Mouse (Mus musculus): Measurements from ENCODE around the gene Uba52.

The Uba52 gene

DNA sequence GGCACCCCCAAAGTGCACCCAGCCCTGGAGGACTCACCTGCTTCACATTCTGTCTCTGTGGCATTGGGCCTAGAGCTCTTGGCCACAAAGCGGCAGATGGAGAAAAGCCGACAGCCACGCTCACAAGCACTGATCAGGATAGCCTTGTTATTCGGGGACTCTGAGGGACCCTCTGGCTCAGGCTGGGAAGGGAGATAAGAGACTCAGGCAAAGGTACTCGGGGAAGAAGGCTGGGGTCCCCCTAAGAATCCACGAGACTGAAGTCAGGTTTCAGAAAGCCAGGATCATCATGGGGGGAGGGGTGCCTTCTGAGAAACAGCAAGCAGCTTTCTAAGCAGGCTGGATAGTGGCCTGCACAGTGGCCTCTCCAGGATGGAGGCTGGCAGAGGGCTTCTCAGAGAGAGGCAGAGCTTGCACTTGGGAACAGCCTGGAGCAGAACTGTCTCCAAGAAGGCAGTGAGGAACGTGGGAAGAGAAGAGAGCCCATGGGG lies 24.4 kb downstream of the Uba52 start:
- ATAC-seq (ENCODE audit: low TSS enrichment) = peak; percentile 29; the same call in 1 of the 2 replicates

GRCm38 (mm10) chr8:70482943-70483342 lies 27.7 kb downstream of the Uba52 start:
- no peak for ATAC-seq (ENCODE audit: low TSS enrichment)

- peak; percentile 77 for ATAC-seq (ENCODE audit: low TSS enrichment)
These were observed 28.7 kb downstream of the Uba52 start for GRCm38 (mm10) chr8:70481908-70482307.

DNA sequence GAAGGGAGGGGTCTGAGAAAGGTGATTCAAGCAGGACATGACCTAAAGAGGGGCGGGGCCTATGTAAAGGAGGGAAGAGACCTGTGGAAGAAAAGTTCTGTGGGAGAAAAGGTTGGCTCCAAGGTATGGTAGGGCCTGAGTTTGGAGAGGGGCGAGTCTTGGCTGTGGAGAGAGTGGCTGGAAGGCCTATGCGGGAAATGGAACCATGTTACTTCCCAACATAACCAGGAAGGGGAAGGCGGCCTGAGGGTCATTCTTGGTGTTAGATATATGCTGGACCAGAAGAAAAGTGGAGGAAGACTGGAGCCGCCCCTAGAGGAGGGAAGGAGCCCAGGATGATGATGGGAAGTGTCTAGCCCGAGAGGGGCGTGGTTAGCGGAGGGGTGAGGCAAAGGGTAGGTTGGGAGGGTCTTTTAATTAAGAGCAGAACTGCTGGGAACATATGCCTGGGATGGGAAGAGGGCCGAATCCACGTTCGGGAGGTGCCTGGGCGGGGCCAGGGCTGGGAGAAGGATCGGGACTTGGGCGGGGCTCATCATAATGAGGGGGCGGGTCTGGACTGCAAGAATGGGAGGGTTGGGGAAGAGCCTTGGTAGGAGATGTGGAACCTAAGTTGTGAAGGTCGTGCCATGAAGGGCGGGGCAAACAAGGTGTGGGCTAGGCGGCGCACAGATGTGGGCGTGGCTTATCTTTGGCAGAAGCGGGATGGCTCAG lies 33.2 kb downstream of the Uba52 start:
- no peak for ATAC-seq (ENCODE audit: low TSS enrichment)

- peak; percentile 79 for ATAC-seq (ENCODE audit: low TSS enrichment)
These were observed 34.0 kb downstream of the Uba52 start, which contains the start of gene Klhl26 for GRCm38 (mm10) chr8:70476333-70477268. Gene Klhl26, minus strand, starts transcription at chr8:70476968.

- ATAC-seq (ENCODE audit: low TSS enrichment) = no peak
These were observed 38.7 kb downstream of the Uba52 start for GRCm38 (mm10) chr8:70471856-70472255.

GRCm38 (mm10) chr8:70469938-70470337 lies 40.7 kb downstream of the Uba52 start:
- peak; percentile 51; the same call in 1 of the 2 replicates for ATAC-seq (ENCODE audit: low TSS enrichment)

DNA sequence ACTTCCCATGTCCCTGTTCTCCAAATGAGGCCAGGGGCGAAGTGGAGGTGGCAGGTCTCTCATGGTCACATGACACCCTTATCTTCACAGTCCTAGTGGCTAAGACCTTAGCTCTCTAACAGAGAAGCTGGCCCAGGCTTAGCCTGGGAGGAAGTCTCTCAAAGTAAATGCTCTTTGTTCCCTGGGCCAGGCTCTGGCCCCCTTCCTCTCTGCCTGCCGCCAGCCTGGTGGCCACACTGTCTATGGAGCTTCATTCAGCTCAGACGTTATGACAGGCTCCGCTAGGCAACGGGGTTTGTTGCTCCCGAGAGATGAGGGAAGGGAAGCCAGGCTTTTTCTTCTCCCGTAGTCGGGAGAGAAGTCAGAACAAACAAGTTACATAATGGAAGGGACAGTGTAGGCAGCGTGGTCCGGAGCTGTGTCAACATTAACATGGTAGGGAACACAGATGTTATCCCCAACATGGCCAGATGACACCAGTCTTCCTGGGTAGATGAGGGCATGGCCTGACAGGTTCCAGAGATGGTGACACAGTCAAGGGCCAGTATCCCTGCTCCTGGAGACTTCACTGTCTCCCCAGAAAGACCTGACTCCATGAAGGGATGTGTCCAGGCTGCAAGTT lies 41.2 kb downstream of the Uba52 start:
- peak; percentile 62 for ATAC-seq (ENCODE audit: low TSS enrichment)

DNA sequence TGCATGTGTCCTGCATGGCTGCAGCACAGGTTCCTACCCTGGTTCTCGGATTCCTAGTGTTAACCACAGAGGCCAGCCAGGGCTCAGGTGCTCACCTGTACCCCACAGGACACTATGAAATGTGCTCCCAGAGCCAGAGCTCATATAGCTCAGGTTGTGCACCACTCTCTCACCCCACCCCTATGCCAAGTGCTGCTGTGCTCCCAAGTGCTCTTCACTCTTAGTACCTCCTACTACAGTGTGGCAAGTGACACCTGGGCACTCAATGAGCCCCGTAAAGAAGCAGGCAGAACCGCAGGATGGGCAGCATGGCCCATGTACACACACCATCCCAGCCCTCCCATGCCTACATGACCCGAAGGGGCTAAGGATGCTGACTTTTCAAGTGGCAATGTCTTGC lies 41.9 kb downstream of the Uba52 start:
- ATAC-seq (ENCODE audit: low TSS enrichment) = no peak

GRCm38 (mm10) chr8:70467907-70468306 lies 42.7 kb downstream of the Uba52 start:
- no peak for ATAC-seq (ENCODE audit: low TSS enrichment)

- no peak for ATAC-seq (ENCODE audit: low TSS enrichment)
These were observed 43.3 kb downstream of the Uba52 start for GRCm38 (mm10) chr8:70467229-70467725.

GRCm38 (mm10) chr8:70466771-70467170 lies 43.8 kb downstream of the Uba52 start:
- ATAC-seq (ENCODE audit: low TSS enrichment) = no peak

GRCm38 (mm10) chr8:70466305-70466704 lies 44.3 kb downstream of the Uba52 start:
- no peak for ATAC-seq (ENCODE audit: low TSS enrichment)

DNA sequence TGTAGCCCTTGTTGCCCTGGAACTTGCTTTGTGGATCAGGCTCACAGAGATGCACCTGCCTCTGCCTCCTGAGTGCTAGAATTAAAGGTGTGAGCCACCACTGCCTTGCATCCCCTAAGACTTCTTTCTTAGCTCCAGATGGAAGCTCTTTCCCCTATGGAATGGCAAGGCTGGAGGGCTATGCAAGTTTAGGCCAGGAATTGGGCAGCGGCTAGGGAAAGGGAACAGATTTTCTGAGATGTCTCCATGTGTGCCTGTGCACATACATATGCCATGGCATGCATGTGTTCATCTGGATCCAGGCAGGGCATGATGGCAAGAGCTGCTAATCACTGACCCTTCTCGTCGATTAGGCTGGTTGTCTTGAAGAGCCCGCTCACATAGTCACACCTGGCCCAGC lies 44.9 kb downstream of the Uba52 start:
- no peak for ATAC-seq (ENCODE audit: low TSS enrichment)

GRCm38 (mm10) chr8:70464162-70464561 lies 46.4 kb downstream of the Uba52 start:
- no peak for ATAC-seq (ENCODE audit: low TSS enrichment)

- peak; percentile 83 for ATAC-seq (ENCODE audit: low TSS enrichment)
These were observed 47.3 kb downstream of the Uba52 start for GRCm38 (mm10) chr8:70463306-70463705.

GRCm38 (mm10) chr8:70462516-70462813 lies 48.1 kb downstream of the Uba52 start:
- peak; percentile 25; the same call in 1 of the 2 replicates for ATAC-seq (ENCODE audit: low TSS enrichment)

- no peak for ATAC-seq (ENCODE audit: low TSS enrichment)
These were observed 48.7 kb downstream of the Uba52 start for GRCm38 (mm10) chr8:70461765-70462515.

GRCm38 (mm10) chr8:70460606-70461005 lies 50.0 kb downstream of the Uba52 start:
- ATAC-seq (ENCODE audit: low TSS enrichment) = 0 out of 2 replicates have a peak, but pooled peaks have one; percentile 13

DNA sequence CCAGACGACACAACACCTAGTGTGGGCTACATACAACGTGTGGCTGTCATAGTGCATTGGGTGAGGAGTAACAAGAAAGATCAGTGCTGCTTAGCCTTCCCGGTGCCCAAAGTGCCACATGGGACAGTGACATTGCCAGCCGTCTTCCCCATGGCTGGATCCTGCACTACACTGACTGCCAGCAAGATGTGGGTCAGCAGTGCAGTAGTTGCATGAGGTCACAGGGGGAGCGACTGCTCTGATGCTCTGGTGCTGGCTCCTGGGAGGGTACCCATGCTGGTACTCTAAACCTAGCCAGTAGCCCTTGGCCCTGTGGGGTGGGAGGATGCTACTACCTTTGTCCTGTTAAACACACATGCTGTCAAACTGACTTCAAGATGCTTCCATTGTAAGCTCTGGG lies 50.4 kb downstream of the Uba52 start:
- no peak for ATAC-seq (ENCODE audit: low TSS enrichment)

GRCm38 (mm10) chr8:70459636-70460035 lies 51.0 kb downstream of the Uba52 start:
- ATAC-seq (ENCODE audit: low TSS enrichment) = no peak
